Mouse (Mus musculus): ENCODE results near the gene Gab2. TPM values are rescaled to one million over a fixed set of nuclear protein-coding genes. Genes with fewer than 3 reads are reported as not detected.

Gab2 gene
- polyA plus RNA-seq, 1 experiment from 2014 or later, result 6.6 TPM

DNA sequence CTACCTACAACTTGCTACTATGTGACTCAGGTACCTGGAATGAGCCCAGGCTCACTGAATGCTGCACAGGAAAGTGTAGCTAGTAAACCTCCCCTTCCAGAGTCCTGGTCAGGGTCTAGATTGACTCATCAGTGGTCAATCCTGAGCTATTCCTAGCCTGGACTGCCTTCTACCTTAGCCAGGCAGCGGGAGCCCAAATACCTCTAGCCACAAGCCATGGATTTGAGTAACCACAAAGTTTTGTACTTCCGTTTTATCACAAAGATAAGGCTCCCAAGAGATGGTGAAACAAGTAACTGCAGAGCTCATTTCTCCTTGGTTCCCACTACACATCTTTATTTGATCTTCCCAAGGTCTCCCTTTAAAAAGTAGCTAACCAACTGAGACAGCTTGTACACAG lies 219.5 kb downstream of the Gab2 start:
- Histone ChIP-seq H3K36me3 (ENCODE audit: control insufficient read depth, insufficient read depth, low read length) (peaks cover 9% of the 10 kb centered on the region), H3K4me2 (no peak overlapping the region), H3K9me3 (ENCODE audit: control insufficient read depth, low read length) (no peaks in the 10 kb centered on the region), H3K9ac (ENCODE audit: low read depth, low read length) (no peak overlapping the region), H3K4me3 (ENCODE audit: low read depth, low read length) (no peak overlapping the region), H3K4me1 (replicated peaks; ENCODE audit: control insufficient read depth, insufficient read depth, low read length) (no peaks in the 10 kb centered on the region), H3K27ac (ENCODE audit: low read depth, low read length) (no peak overlapping the region), H3K27me3 (replicated peaks; ENCODE audit: control insufficient read depth, insufficient read depth, low read length) (no peaks in the 10 kb centered on the region)
- DNase-seq (ENCODE audit: low spot score) (no peak), ATAC-seq (replicated peaks; ENCODE audit: low FRiP score) (no peak)
- 58% methylated on average over 2 of the region's 2 CpGs for WGBS

DNA sequence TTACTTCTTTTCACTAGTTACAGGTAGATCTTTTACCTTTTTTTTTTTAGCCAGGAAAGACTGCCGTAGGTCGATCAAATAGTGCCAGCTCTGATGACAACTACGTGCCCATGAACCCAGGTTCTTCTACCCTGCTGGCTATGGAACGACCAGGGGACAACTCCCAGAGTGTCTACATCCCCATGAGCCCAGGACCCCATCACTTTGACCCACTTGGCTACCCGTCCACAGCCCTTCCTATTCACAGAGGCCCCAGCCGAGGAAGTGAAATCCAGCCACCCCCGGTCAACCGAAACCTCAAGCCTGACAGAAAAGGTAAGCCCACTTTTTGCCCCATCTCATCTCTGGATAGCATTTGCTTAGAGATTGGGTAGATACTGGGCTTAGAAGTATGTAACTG lies 219.9 kb downstream of the Gab2 start:
- WGBS, result 81% methylated on average over 8 of the region's 8 CpGs
- DNase-seq (ENCODE audit: low spot score) (no peak), ATAC-seq (replicated peaks; ENCODE audit: low FRiP score) (no peak)
- H3K27ac ChIP-seq (ENCODE audit: low read depth, low read length), result no peak overlapping the region
- no peaks in the 10 kb centered on the region for H3K9me3 ChIP-seq (ENCODE audit: control insufficient read depth, low read length)
- H3K36me3 ChIP-seq (ENCODE audit: control insufficient read depth, insufficient read depth, low read length), result peaks cover 9% of the 10 kb centered on the region
- no peak overlapping the region for H3K4me3 ChIP-seq (ENCODE audit: low read depth, low read length)
- no peaks in the 10 kb centered on the region for H3K27me3 ChIP-seq (replicated peaks; ENCODE audit: control insufficient read depth, insufficient read depth, low read length)
- no peaks in the 10 kb centered on the region for H3K4me1 ChIP-seq (replicated peaks; ENCODE audit: control insufficient read depth, insufficient read depth, low read length)
- no peak overlapping the region for H3K4me2 ChIP-seq
- H3K9ac ChIP-seq (ENCODE audit: low read depth, low read length), result no peak overlapping the region

DNA sequence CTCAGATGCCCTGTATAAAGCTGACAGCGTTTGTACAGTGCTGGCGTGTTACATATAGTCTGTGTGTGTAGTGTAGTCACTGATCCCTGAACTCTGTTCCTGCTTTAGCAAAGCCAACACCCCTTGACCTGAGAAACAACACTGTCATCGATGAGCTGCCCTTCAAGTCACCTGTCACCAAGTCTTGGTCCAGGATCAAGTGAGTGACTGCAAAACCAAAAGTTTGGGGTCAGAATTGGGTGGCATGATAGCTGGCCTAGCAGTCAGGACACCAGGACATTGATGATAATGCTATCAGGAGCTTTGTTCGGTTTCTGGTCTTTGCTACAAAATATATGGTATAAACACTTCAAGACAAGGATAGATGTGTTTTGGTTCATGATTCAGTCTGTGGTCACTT lies 220.9 kb downstream of the Gab2 start:
- no peak for ATAC-seq (replicated peaks; ENCODE audit: low FRiP score)
- H3K4me3 ChIP-seq (ENCODE audit: low read depth, low read length), result no peak overlapping the region
- no peak for DNase-seq (ENCODE audit: low spot score)
- no peaks in the 10 kb centered on the region for H3K9me3 ChIP-seq (ENCODE audit: control insufficient read depth, low read length)
- no peak overlapping the region for H3K27ac ChIP-seq (ENCODE audit: low read depth, low read length)
- no peaks in the 10 kb centered on the region for H3K27me3 ChIP-seq (replicated peaks; ENCODE audit: control insufficient read depth, insufficient read depth, low read length)
- H3K4me2 ChIP-seq, result no peak overlapping the region
- peaks cover 11% of the 10 kb centered on the region for H3K36me3 ChIP-seq (ENCODE audit: control insufficient read depth, insufficient read depth, low read length)
- no peaks in the 10 kb centered on the region for H3K4me1 ChIP-seq (replicated peaks; ENCODE audit: control insufficient read depth, insufficient read depth, low read length)
- H3K9ac ChIP-seq (ENCODE audit: low read depth, low read length), result no peak overlapping the region
- 76% methylated on average over 4 of the region's 4 CpGs for WGBS

DNA sequence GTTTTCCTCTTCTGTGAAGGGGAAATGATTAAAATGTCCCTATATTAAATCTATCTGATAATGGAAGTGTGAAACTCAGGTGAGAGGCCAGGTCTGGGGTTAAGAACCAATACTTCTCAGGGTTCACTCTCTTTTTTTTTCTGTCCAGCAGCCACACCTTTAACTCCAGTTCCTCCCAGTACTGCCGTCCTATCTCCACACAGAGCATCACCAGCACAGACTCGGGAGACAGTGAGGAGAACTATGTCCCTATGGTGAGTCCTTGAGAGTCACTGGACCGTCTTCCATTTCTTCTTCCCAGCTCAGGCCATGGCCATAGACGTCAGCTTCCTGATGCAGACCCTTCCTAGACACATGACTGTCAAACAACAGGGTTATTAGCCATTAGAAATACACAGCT lies 221.5 kb downstream of the Gab2 start:
- no peak overlapping the region for H3K4me2 ChIP-seq
- peaks cover 14% of the 10 kb centered on the region for H3K36me3 ChIP-seq (ENCODE audit: control insufficient read depth, insufficient read depth, low read length)
- H3K9me3 ChIP-seq (ENCODE audit: control insufficient read depth, low read length), result no peaks in the 10 kb centered on the region
- no peak overlapping the region for H3K27ac ChIP-seq (ENCODE audit: low read depth, low read length)
- no peaks in the 10 kb centered on the region for H3K4me1 ChIP-seq (replicated peaks; ENCODE audit: control insufficient read depth, insufficient read depth, low read length)
- no peak for DNase-seq (ENCODE audit: low spot score)
- H3K27me3 ChIP-seq (replicated peaks; ENCODE audit: control insufficient read depth, insufficient read depth, low read length), result no peaks in the 10 kb centered on the region
- no peak overlapping the region for H3K9ac ChIP-seq (ENCODE audit: low read depth, low read length)
- no peak overlapping the region for H3K4me3 ChIP-seq (ENCODE audit: low read depth, low read length)
- ATAC-seq (replicated peaks; ENCODE audit: low FRiP score), result no peak
- 71% methylated on average over 4 of the region's 4 CpGs for WGBS

DNA sequence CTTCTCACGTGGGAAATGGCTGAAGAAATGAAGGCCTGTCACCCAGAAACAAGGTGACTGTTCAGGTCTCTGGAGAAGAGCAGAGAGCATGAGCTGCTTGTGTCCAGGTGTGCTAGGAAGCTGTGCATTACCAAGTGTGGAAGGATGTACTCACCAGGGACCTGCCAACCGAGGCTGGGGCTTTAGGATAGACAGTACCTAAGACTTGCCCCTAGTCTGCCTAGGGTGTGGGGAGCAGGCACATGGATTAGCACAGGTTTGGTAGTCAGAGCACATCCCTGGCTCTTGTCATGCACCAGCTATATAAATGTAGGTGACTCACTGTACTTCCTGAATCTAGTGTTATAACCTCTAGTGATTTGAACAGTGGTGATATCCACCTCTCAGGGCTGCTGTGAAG lies 222.2 kb downstream of the Gab2 start:
- DNase-seq (ENCODE audit: low spot score), result no peak

DNA sequence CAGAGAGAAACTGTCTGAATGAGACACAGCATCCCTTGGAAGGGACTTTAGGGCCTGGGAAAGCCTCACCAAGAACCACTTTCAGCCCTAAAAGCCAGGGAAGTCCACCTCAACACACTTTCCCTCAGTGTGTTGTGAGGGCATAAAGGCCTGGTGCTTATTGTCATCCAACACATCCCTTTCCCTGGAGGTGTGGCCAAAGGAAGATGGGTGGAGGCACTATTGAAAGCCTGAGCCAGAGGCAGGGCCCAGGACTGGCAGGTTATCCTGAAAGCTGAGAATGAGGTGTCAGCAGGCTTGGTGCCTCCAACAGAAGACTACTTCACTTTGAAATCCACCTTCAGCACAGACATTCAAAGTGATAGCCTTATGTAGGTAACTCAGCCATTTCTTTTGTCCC lies 223.1 kb downstream of the Gab2 start:
- H3K4me3 ChIP-seq (ENCODE audit: low read depth, low read length), result no peak overlapping the region
- DNase-seq (ENCODE audit: low spot score), result peak; percentile 24

More for the DNA sequence above, 222.2 kb downstream of the Gab2 start:
- no peak for ATAC-seq (replicated peaks; ENCODE audit: low FRiP score)
- Histone ChIP-seq H3K4me3 (ENCODE audit: low read depth, low read length) (no peak overlapping the region), H3K27ac (ENCODE audit: low read depth, low read length) (no peak overlapping the region), H3K36me3 (ENCODE audit: control insufficient read depth, insufficient read depth, low read length) (peaks cover 21% of the 10 kb centered on the region), H3K27me3 (replicated peaks; ENCODE audit: control insufficient read depth, insufficient read depth, low read length) (no peaks in the 10 kb centered on the region), H3K9ac (ENCODE audit: low read depth, low read length) (no peak overlapping the region), H3K9me3 (ENCODE audit: control insufficient read depth, low read length) (peaks cover 4% of the 10 kb centered on the region; the same call in 1 of the 2 replicates), H3K4me2 (no peak overlapping the region), H3K4me1 (replicated peaks; ENCODE audit: control insufficient read depth, insufficient read depth, low read length) (no peaks in the 10 kb centered on the region)
- 74% methylated on average over 2 of the region's 2 CpGs for WGBS

DNA sequence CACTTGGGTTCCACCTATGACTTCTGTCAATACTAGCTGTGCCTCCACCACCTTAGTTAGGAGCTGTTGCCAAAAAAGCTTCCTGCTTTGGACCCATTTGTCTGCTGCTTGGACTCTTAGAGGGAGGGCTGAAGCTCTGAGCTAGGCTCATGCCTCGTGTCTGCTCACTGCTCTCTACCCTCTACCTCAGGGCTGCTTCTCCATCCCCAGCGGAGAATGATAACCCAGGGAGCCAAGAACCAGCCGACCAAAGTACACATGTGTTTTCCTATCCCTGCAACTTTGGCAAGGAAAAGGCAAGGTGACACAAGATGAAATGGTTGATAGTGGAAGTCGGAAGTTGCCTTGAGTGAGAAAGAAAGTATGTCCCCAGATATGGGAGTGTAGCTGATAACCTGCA lies 223.8 kb downstream of the Gab2 start:
- H3K27me3 ChIP-seq (replicated peaks; ENCODE audit: control insufficient read depth, insufficient read depth, low read length), result no peaks in the 10 kb centered on the region
- H3K9ac ChIP-seq (ENCODE audit: low read depth, low read length), result no peak overlapping the region
- 74% methylated on average over 4 of the region's 4 CpGs for WGBS
- H3K4me2 ChIP-seq, result no peak overlapping the region
- ATAC-seq (replicated peaks; ENCODE audit: low FRiP score) (no peak), DNase-seq (ENCODE audit: low spot score) (peak; percentile 21)
- no peaks in the 10 kb centered on the region for H3K4me1 ChIP-seq (replicated peaks; ENCODE audit: control insufficient read depth, insufficient read depth, low read length)
- peaks cover 4% of the 10 kb centered on the region; the same call in 1 of the 2 replicates for H3K9me3 ChIP-seq (ENCODE audit: control insufficient read depth, low read length)
- H3K27ac ChIP-seq (ENCODE audit: low read depth, low read length), result no peak overlapping the region
- peaks cover 22% of the 10 kb centered on the region for H3K36me3 ChIP-seq (ENCODE audit: control insufficient read depth, insufficient read depth, low read length)
- H3K4me3 ChIP-seq (ENCODE audit: low read depth, low read length), result no peak overlapping the region

More for the DNA sequence above, 223.1 kb downstream of the Gab2 start:
- peaks cover 22% of the 10 kb centered on the region for H3K36me3 ChIP-seq (ENCODE audit: control insufficient read depth, insufficient read depth, low read length)
- H3K9me3 ChIP-seq (ENCODE audit: control insufficient read depth, low read length), result peaks cover 4% of the 10 kb centered on the region; the same call in 1 of the 2 replicates
- no peak overlapping the region for H3K4me2 ChIP-seq
- no peaks in the 10 kb centered on the region for H3K27me3 ChIP-seq (replicated peaks; ENCODE audit: control insufficient read depth, insufficient read depth, low read length)
- no peak overlapping the region for H3K9ac ChIP-seq (ENCODE audit: low read depth, low read length)
- H3K4me1 ChIP-seq (replicated peaks; ENCODE audit: control insufficient read depth, insufficient read depth, low read length), result no peaks in the 10 kb centered on the region
- no peak for ATAC-seq (replicated peaks; ENCODE audit: low FRiP score)
- no peak overlapping the region for H3K27ac ChIP-seq (ENCODE audit: low read depth, low read length)

DNA sequence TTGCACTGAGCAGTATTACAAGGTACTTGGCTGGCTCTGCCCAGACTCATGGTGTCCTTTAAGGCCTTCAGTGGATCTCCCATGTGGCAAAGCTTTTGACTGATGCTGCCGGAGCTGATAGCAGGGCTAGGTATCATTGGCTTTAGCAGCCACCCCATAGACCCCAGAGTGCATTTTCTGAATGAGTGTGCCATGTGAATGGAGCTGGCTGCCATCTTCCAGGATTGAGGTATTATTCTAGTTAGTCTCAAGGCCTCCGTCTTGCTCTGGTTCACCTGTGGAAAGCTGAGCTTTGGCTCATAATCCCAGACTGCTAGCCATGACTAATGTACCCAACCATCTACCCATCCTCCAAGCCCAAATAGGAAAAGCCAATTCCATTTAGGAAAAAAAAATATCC lies 225.4 kb downstream of the Gab2 start:
- ATAC-seq (replicated peaks; ENCODE audit: low FRiP score), result no peak
- peaks cover 4% of the 10 kb centered on the region; the same call in 1 of the 2 replicates for H3K9me3 ChIP-seq (ENCODE audit: control insufficient read depth, low read length)
- H3K9ac ChIP-seq (ENCODE audit: low read depth, low read length), result no peak overlapping the region
- no peaks in the 10 kb centered on the region for H3K4me1 ChIP-seq (replicated peaks; ENCODE audit: control insufficient read depth, insufficient read depth, low read length)
- WGBS, result 90% methylated on average over 2 of the region's 2 CpGs
- peak; percentile 25 for DNase-seq (ENCODE audit: low spot score)
- H3K4me2 ChIP-seq, result no peak overlapping the region
- H3K36me3 ChIP-seq (ENCODE audit: control insufficient read depth, insufficient read depth, low read length), result peaks cover 22% of the 10 kb centered on the region
- H3K4me3 ChIP-seq (ENCODE audit: low read depth, low read length), result no peak overlapping the region
- no peaks in the 10 kb centered on the region for H3K27me3 ChIP-seq (replicated peaks; ENCODE audit: control insufficient read depth, insufficient read depth, low read length)
- no peak overlapping the region for H3K27ac ChIP-seq (ENCODE audit: low read depth, low read length)

DNA sequence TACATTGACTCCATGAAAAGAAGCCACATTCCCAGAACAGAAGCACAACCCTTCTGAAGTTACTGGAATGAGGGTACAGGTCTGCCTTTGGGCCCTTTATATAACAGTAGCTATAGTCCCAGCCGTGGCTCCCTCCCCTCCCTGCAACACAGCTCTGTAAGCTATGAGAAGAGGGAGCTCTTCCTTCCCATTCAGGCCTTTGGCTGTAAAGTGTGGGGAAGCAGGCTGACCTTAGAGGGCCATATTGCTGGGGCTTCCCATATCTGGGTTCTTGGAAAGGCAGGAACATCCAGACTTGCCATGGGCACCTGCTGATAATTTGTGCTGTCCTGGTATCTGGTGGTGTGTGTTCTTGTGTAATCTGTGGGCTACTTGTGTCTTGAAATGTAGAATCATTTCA lies 226.2 kb downstream of the Gab2 start:
- Histone ChIP-seq H3K9me3 (ENCODE audit: control insufficient read depth, low read length) (peaks cover 4% of the 10 kb centered on the region; the same call in 1 of the 2 replicates), H3K4me3 (ENCODE audit: low read depth, low read length) (no peak overlapping the region), H3K9ac (ENCODE audit: low read depth, low read length) (no peak overlapping the region), H3K27ac (ENCODE audit: low read depth, low read length) (no peak overlapping the region), H3K36me3 (ENCODE audit: control insufficient read depth, insufficient read depth, low read length) (peaks cover 22% of the 10 kb centered on the region), H3K4me2 (no peak overlapping the region), H3K27me3 (replicated peaks; ENCODE audit: control insufficient read depth, insufficient read depth, low read length) (no peaks in the 10 kb centered on the region), H3K4me1 (replicated peaks; ENCODE audit: control insufficient read depth, insufficient read depth, low read length) (no peaks in the 10 kb centered on the region)
- WGBS, result 96% methylated on average over 1 of the region's 1 CpGs
- ATAC-seq (replicated peaks; ENCODE audit: low FRiP score), result no peak
- DNase-seq (ENCODE audit: low spot score), result peak; percentile 9

Data from liver, embryonic 11.5 days (tissue).